Mouse (Mus musculus): ENCODE measurements around the gene C2. TPM values are rescaled to one million over a fixed set of nuclear protein-coding genes. Genes with fewer than 3 reads are reported as not detected.
A peak's percentile ranks its signal among the peaks of the same experiment; 100 is the strongest.

Gene C2
- total and polyA plus RNA-seq, 2 experiments from 2014 or later = 5.4 to 5.5 TPM

DNA sequence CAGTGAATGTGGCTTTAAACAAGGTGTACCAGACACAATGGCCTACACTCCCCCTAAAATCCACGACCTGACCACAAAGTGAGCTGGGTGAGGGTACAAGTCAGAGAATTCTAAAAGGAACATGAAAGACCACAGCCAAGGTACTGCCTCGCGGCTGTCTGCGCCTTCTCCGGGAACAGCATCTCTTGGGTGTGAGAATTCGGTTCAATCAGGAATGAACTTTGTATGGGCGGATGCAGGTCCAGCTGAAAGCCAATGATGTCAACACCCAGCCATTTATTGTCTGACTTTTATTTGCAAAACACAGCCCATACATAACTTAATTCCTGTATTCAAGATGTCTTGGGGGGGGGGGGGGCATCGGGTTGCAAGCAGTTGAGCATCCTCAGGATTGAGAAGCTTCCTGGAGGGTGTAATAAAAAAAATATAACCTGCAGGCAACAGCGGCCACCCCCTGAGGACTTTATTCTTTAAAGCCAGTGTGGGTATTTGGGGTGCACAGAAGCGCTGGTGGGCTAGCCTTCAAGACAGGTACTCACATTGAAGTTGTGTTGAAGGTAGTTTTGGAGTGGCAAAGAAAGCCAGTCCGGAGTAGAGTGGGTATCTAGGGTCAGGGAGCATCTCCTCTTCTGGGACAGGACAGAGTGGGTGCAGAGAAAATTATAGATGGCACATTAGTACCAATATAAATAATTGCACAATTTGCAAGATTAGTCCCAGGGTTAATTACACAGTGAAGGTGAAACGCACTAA, 4.8 kb downstream of the C2 start:
- no peaks in the 10 kb centered on the region for H3K9me3 ChIP-seq (ENCODE audit: low read length)
- DNase-seq (ENCODE audit: low spot score) (no peak), ATAC-seq (no peak)
- no peak for TF ChIP-seq CTCF (IDR thresholded peaks at IDR 0.05; ENCODE audit: low read depth)
- H3K27ac ChIP-seq = peak overlapping the region; percentile 91
- H3K27me3 ChIP-seq (ENCODE audit: insufficient read depth, low read length) = no peaks in the 10 kb centered on the region
- no peaks in the 10 kb centered on the region; the same call in 1 of the 2 replicates for H3K36me3 ChIP-seq (ENCODE audit: insufficient read depth, low read length)
- peak overlapping the region; percentile 85; the same call in 1 of the 2 replicates for H3K9ac ChIP-seq (replicated peaks; ENCODE audit: low read length)
- H3K4me3 ChIP-seq (ENCODE audit: low read length) = peak overlapping the region; percentile 75
- 65% methylated on average over 12 of the region's 12 CpGs for WGBS
- peak overlapping the region; percentile 90 for H3K4me2 ChIP-seq (ENCODE audit: low read depth, low read length)
- peaks cover 15% of the 10 kb centered on the region; the same call in 1 of the 2 replicates for H3K4me1 ChIP-seq (ENCODE audit: insufficient read depth, low read length)

DNA sequence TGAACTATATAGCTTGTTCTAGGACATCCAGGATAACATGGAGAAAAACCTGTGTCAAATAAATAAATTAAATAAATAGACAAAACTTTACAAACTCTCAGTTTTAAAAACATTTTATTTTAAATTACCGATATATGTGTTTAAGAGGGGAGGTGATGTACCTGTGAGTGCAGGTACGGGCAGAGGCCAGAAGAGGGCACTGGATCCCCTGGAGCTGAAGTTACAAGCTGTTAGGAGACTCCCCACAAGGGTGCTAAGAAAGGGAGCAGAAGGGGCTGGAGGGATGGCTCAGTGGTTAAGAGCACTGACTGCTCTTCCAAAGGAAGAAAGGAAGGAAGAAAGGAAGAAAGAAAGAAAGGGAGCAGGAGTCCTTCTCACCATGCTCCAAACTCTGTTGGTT, 6.7 kb downstream of the C2 start:
- Histone ChIP-seq H3K4me3 (ENCODE audit: low read length) (no peak overlapping the region), H3K9ac (replicated peaks; ENCODE audit: low read length) (no peak overlapping the region), H3K27me3 (ENCODE audit: insufficient read depth, low read length) (no peaks in the 10 kb centered on the region), H3K9me3 (ENCODE audit: low read length) (no peaks in the 10 kb centered on the region), H3K4me2 (ENCODE audit: low read depth, low read length) (no peak overlapping the region), H3K4me1 (ENCODE audit: insufficient read depth, low read length) (peaks cover 13% of the 10 kb centered on the region; the same call in 1 of the 2 replicates), H3K36me3 (ENCODE audit: insufficient read depth, low read length) (no peaks in the 10 kb centered on the region; the same call in 1 of the 2 replicates), H3K27ac (no peak overlapping the region)
- ATAC-seq = no peak
- WGBS = 99% methylated on average over 2 of the region's 2 CpGs
- no peak for DNase-seq (ENCODE audit: low spot score)
- TF ChIP-seq CTCF (IDR thresholded peaks at IDR 0.05; ENCODE audit: low read depth) = 0 out of 2 replicates have a peak, but pooled peaks have one; percentile 9

DNA sequence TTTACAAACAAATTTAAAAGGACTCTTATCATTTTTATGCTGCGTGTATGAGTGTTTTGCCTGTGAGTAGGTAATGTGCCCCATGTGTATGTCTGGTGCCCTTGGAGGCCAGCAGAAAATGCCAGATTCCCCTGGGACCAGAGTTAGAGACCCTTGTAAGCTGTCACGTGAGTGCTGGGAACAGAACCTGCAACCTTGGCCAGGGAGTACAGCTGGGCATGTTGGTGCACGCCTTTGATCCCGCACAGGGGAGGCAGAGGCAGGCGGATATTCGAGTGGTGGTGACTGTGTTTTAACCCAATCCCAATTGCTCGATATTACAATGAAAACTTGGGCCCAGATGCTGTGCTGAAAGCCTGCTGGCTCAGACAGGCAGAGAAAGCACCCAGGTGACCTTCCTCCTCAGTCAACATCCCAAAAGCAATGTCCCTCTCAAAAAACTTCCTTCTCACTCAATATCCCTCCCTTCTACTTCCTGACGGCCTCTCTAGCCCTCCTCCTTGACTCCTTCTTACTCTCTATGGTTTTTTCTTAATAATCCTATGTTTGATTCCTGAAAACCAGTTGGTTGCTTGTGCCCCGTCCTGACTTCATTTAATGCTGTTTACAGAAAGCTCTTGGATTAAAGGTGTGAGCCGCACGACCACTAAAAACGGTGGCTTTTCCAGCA, 7.9 kb downstream of the C2 start:
- no peak for ATAC-seq
- Histone ChIP-seq H3K27ac (no peak overlapping the region), H3K4me3 (ENCODE audit: low read length) (no peak overlapping the region), H3K9ac (replicated peaks; ENCODE audit: low read length) (no peak overlapping the region), H3K27me3 (ENCODE audit: insufficient read depth, low read length) (no peaks in the 10 kb centered on the region), H3K9me3 (ENCODE audit: low read length) (no peaks in the 10 kb centered on the region), H3K4me1 (ENCODE audit: insufficient read depth, low read length) (0 out of 2 replicates have a peak, but pooled peaks cover 1% of the 10 kb centered on the region), H3K36me3 (ENCODE audit: insufficient read depth, low read length) (no peaks in the 10 kb centered on the region), H3K4me2 (ENCODE audit: low read depth, low read length) (no peak overlapping the region)
- whole genome bisulfite sequencing = 92% methylated on average over 12 of the region's 12 CpGs
- no peak for DNase-seq (ENCODE audit: low spot score)
- no peak for TF ChIP-seq CTCF (IDR thresholded peaks at IDR 0.05; ENCODE audit: low read depth)

DNA sequence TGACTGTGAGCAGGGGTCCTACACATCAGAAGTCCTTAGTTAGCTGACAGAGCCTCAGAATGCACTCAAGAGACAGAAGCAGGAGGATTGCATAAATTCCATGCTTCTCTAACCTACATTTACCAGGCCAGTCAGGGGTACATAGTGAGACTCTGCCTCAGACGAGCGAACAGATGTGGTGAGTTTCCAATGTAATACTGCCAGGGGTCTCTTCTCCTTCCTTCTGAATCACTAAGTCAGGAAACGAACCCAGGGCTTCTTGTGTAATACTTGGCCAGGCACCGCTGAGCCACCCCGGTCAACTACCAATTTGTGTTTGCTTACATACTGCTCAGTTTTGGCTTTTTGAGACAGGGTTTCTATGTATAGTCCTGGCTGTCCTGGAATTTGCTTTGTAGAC, 10.1 kb downstream of the C2 start:
- Histone ChIP-seq H3K9me3 (ENCODE audit: low read length) (no peaks in the 10 kb centered on the region), H3K4me2 (ENCODE audit: low read depth, low read length) (no peak overlapping the region), H3K36me3 (ENCODE audit: insufficient read depth, low read length) (no peaks in the 10 kb centered on the region), H3K9ac (replicated peaks; ENCODE audit: low read length) (no peak overlapping the region), H3K27ac (no peak overlapping the region), H3K4me1 (ENCODE audit: insufficient read depth, low read length) (no peaks in the 10 kb centered on the region), H3K4me3 (ENCODE audit: low read length) (no peak overlapping the region), H3K27me3 (ENCODE audit: insufficient read depth, low read length) (no peaks in the 10 kb centered on the region)
- no peak for TF ChIP-seq CTCF (IDR thresholded peaks at IDR 0.05; ENCODE audit: low read depth)
- 90% methylated on average over 5 of the region's 5 CpGs for WGBS
- DNase-seq (ENCODE audit: low spot score) = no peak
- no peak for ATAC-seq

DNA sequence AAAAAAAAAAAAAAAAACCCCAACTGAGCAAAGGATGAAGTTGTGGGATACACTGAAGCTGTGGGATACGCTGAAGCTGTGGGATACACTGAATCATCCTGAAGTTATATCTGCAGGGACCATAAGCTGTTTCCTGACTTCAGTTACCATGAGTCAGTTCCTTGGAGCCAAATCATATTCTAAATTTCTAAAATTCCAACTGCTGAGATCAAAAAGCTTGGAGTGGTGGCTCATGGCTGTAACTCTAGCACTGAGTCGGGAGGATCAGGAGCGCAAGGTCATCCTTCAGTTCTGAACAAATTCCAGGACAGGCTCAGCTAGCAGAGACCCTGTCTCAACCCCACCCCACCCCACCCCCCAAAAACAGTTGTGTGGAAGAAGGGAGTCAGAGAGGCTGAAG, 12.4 kb downstream of the C2 start:
- WGBS = 91% methylated on average over 3 of the region's 3 CpGs
- H3K9me3 ChIP-seq (ENCODE audit: low read length) = no peaks in the 10 kb centered on the region
- H3K9ac ChIP-seq (replicated peaks; ENCODE audit: low read length) = no peak overlapping the region
- H3K27me3 ChIP-seq (ENCODE audit: insufficient read depth, low read length) = 0 out of 2 replicates have a peak, but pooled peaks cover 3% of the 10 kb centered on the region
- no peaks in the 10 kb centered on the region for H3K4me1 ChIP-seq (ENCODE audit: insufficient read depth, low read length)
- DNase-seq (ENCODE audit: low spot score) (no peak), ATAC-seq (no peak)
- H3K4me2 ChIP-seq (ENCODE audit: low read depth, low read length) = no peak overlapping the region
- no peak for TF ChIP-seq CTCF (IDR thresholded peaks at IDR 0.05; ENCODE audit: low read depth)
- no peak overlapping the region for H3K27ac ChIP-seq
- H3K4me3 ChIP-seq (ENCODE audit: low read length) = no peak overlapping the region
- no peaks in the 10 kb centered on the region for H3K36me3 ChIP-seq (ENCODE audit: insufficient read depth, low read length)

DNA sequence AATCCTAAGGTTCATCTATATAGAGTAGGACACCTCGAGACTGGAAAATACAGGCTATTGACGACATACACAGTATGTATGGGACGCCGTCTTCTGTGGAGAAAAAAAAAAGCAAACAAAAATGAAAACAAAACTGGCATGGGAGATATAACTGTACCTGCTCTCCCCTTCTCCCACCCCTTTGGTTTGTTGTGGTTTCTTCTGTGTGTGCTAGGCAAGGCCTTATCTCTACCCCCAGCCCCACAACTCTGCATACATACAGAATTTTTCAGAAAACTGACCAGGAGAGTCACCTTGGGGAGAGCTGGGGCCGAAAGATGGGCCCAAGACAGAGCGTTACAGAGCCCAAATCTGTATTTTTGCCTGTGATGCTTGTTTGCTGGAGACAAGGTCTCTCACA, 13.4 kb downstream of the C2 start:
- DNase-seq (ENCODE audit: low spot score) (no peak), ATAC-seq (no peak)
- H3K27ac ChIP-seq = no peak overlapping the region
- H3K9ac ChIP-seq (replicated peaks; ENCODE audit: low read length) = no peak overlapping the region
- no peak overlapping the region for H3K4me3 ChIP-seq (ENCODE audit: low read length)
- H3K27me3 ChIP-seq (ENCODE audit: insufficient read depth, low read length) = 0 out of 2 replicates have a peak, but pooled peaks cover 3% of the 10 kb centered on the region
- 88% methylated on average over 6 of the region's 6 CpGs for WGBS
- H3K4me1 ChIP-seq (ENCODE audit: insufficient read depth, low read length) = no peaks in the 10 kb centered on the region
- no peaks in the 10 kb centered on the region for H3K36me3 ChIP-seq (ENCODE audit: insufficient read depth, low read length)
- H3K4me2 ChIP-seq (ENCODE audit: low read depth, low read length) = no peak overlapping the region
- no peak for TF ChIP-seq CTCF (IDR thresholded peaks at IDR 0.05; ENCODE audit: low read depth)
- no peaks in the 10 kb centered on the region for H3K9me3 ChIP-seq (ENCODE audit: low read length)

Measured in hindbrain, postnatal 0 days (tissue).